Mouse (Mus musculus): ENCODE data around the gene 2410002F23Rik.
"Not testable (repeated sequence)": the region's sequence is repeated elsewhere in the genome, so short reads cannot be mapped to it uniquely, and the experiment has no call there.

2410002F23Rik gene

DNA sequence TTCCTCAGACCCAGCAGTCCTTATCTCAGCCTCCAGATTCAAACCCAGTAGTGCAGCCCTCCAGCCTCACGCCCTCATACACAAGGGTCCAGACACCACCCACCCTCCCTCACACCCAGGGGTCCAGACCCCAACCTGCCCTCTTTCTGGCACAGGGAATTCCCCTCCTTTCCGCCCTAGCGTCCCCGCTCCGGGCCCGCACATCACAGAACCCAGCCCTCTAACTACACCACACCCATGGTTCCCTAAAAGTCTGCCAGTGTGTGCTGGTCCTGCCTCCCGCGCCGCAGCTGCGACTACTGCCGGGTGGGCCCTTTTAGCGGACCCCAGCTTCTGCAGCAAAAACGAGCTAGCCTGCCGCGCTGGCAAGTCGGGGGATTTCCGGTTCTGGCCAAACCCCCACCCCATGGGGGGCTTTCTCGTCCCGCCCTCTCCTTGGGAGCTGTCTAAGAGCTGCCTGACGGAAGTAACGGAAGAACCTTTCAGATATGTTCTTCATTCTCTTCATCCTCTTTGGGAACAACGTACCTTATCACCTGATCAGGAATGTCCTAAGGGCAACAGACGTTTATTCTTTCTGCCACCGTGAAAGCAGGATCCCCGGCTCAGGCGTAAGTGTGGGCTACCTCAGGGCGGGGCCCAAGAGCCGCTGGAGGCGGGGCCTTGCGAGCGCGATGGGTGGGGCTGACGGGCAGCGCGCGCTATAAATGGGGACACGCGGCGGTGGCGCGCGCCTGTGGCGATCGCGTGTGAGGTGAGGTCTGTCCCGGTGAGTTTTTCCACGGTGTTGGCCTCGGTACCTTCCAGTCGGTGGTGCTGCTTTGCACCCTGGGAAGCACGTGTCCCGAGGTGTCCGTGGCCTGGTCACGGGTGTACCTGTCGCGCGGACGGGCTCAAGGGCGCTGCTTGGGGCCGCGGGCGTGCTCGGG, at the start of gene 2410002F23Rik, which contains the start of gene 1700028J19Rik:
2410002F23Rik (plus strand) TSS at position 668 of the 929 bp plus-strand sequence.
1700028J19Rik (minus strand) TSS at position 641 of the 929 bp plus-strand sequence.
- peak; percentile 92 for DNase-seq (ENCODE audit: low read depth, low spot score)

DNA sequence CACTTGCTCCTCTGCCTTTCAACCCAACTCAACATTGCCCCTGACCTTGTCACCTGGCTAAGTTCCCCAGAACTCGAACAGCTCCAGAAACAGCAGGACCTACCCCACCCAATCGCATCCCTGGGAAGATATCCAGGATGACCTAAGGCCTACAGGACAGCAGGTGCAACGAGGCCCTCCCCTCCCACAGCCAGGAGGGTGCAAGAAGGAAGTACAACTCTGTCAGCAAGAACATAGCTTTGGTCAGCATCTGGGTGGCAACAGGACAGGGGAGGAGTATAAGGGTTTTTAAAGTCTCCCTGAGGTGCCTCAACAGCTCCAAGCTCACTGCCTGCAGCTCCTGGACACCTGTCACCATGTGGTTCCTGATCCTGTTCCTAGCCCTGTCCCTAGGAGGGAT, 48.6 kb upstream of the 2410002F23Rik start, which contains the start of gene Klk1b3:
Klk1b3 (plus strand) TSS at position 301 of the 400 bp plus-strand sequence.
- no peak for DNase-seq (ENCODE audit: low read depth, low spot score)

GRCm38 (mm10) chr7:44207135-44207534, 39.4 kb upstream of the 2410002F23Rik start, which contains the start of gene Klk1b4:
TSS of gene Klk1b4 (plus strand) at chr7:44207435.
- DNase-seq (ENCODE audit: low read depth, low spot score) = not testable (repeated sequence)

DNA sequence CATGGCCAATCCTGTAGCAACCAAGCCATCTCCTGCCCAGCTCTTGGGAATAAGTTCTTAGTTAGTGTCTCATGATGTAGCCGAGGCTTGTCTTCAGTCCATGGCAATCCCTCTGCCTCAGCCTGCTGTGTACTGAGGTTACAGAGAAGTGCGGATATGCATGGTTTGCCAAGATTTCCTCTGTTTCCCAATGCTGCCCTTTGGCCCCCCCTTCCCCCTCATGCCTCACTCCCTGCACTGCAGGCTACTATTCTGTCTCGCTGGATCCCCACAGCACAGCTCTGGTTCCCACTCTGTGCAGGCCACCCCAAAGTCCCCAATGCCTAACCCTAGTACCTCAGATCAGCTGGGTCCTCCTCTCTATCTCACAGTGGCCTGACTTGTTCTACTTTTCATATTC, 38.2 kb upstream of the 2410002F23Rik start:
- no peak for DNase-seq (ENCODE audit: low read depth, low spot score)

DNA sequence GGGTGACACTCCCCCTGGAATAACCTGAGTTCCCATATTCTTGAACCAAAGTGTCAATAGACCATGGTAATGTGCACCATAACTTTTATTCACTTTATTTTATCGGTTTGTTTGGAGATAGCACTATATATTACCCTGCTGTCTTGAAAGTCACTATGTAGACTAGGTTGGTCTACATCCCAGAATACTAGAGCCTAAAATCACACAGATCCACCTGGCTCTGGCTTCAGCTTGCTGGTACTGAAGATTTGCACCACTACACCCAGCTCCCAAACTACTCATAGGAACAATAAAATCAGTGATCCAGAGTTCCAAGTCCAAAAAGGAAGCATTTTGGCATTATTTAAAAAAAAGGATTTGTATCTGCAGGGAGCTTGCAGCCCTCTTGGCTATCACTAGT, 30.9 kb upstream of the 2410002F23Rik start, which contains the start of gene Klk1b5:
Klk1b5 (plus strand) TSS at position 301 of the 400 bp plus-strand sequence.
- DNase-seq (ENCODE audit: low read depth, low spot score) = no peak

- not testable (repeated sequence) for DNase-seq (ENCODE audit: low read depth, low spot score)
These were observed 24.9 kb upstream of the 2410002F23Rik start for GRCm38 (mm10) chr7:44221601-44222000.

DNA sequence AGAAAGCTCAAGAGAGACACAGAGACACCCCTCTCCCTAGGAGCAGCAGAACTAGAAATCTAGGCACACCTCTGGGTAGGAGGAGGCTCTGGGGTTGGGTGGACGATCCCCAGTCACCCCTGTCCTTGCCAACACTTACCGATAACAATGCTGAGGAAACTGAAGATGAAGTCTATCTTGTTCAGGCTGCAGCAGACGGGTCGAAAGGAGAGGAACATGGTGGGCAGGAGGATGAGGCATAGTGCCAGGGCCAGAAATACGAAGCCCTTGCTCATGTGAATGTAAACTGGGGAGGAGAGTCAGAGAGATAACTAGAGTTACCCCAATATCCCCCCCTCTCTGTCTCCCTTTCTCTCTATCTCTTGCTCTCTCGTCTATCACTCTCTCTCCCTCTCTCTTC, 24.2 kb upstream of the 2410002F23Rik start:
- not testable (repeated sequence) for DNase-seq (ENCODE audit: low read depth, low spot score)

GRCm38 (mm10) chr7:44225076-44225475, 21.4 kb upstream of the 2410002F23Rik start, which contains the start of gene Klk1:
TSS of gene Klk1 (plus strand) at chr7:44225360.
- peak; percentile 83 for DNase-seq (ENCODE audit: low read depth, low spot score)

- DNase-seq (ENCODE audit: low read depth, low spot score) = no peak
These were observed 10.6 kb upstream of the 2410002F23Rik start, which contains the start of gene Gm36864 for GRCm38 (mm10) chr7:44235909-44236308. TSS of gene Gm36864 (plus strand) at chr7:44236177.

DNA sequence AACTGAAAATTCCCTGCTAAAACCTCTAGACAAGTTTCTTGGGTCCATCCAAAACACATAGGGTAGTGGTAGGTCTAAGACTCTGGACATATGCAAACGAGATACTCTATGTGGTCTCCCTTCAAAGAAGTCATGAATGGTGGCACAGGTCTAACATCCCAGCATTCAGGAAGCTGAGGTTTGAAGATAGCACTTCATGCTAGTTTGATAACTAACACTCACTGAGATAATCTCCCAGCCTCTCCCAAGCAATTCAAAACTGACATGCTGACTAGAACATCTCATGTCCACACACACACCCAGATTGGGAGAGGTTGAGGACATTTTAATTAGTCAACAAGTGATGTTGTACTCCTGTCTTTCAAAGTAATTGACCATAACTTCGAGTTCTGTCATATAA, 6.6 kb upstream of the 2410002F23Rik start:
- DNase-seq (ENCODE audit: low read depth, low spot score) = no peak

GRCm38 (mm10) chr7:44240712-44241111, 5.8 kb upstream of the 2410002F23Rik start:
- DNase-seq (ENCODE audit: low read depth, low spot score) = no peak

- no peak for DNase-seq (ENCODE audit: low read depth, low spot score)
These were observed 5.4 kb upstream of the 2410002F23Rik start for GRCm38 (mm10) chr7:44241163-44241562.

DNA sequence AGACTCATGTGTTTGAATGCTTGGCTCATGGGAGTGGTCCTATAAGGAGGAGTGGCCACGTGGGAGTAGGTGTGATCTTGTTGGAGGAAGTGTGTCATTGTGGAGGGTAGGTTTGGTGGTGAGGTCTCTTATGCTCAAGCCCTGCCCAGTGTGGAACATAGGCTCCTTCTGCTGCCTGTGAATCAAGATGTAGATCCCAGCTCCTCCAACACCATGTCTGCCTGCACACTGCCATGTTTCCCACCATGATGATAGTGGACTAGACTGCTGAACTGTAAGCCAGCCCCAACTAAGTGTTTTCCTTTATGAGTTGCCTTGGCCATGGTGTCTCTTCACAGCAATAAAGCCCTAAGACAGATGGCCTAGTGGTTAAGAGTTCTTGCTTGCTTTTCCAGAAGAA, 2.4 kb upstream of the 2410002F23Rik start:
- no peak for DNase-seq (ENCODE audit: low read depth, low spot score)

GRCm38 (mm10) chr7:44246984-44247470, 505 bp downstream of the 2410002F23Rik start:
- peak; percentile 74 for DNase-seq (ENCODE audit: low read depth, low spot score)

DNA sequence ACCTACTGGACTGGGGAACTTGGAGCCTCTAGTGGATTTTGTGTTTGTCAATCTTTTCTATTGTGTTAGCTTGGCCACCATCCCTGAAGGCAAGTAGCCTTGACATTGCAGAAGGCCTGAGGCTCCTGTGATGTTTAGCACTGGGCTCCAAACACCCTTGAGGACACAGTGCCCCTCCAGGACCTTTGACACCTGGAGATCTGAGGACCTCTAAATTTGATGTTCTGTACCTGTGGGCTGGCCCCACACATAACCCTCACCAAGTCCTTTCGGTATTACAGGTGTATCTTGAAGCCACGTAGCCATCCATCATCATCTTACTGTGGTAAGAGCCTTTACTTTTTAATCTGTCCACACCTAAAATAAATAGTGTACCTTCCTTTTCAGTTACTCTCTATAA, 1.4 kb downstream of the 2410002F23Rik start:
- no peak for DNase-seq (ENCODE audit: low read depth, low spot score)

DNA sequence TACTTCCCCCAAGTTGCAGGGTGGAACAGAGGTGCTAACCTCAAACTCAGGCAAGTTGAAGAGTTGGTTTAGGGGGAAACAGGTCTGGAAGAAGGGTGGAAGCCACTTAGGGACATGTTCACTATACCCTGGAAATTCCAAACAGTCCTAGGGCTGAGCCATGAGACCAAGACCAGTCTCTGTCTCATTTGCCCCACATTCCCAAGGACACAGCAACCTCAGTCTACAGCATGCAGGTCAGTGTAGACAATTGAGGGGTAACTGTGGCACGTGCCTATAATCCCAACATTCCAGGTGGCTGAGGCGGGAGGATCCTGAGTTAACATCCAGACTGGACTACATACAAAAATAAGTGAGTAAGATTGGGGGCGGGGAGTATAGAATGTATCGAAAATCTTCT, 2.7 kb downstream of the 2410002F23Rik start:
- DNase-seq (ENCODE audit: low read depth, low spot score) = no peak

DNA sequence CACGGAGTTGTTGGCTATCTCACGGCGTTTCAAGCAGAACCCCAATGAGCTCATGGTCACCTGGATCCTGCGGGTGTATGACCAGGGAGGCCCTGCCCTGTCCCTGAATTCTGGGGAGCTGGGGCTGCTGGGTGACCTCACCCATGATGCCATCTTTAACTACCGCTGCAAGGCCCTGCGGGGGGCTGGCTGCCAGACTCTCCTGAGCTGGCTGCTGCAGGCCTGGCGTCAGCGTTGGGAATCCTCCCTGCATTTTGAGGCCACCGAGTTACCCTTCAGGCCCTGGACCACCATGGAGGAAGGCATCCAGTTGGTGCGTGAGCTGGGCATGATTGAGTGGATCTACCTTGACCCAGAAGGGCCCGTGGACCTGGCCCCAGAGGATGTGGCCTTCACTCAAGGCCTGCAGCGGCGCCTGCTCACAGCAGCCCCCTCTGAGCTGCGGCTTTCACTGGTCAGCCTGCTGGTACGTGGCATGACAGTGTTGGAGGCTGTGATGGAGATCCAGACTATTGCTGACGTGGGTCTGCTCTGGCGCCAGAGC, 4.3 kb downstream of the 2410002F23Rik start:
- DNase-seq (ENCODE audit: low read depth, low spot score) = not testable (repeated sequence)

- no peak for DNase-seq (ENCODE audit: low read depth, low spot score)
These were observed 6.6 kb downstream of the 2410002F23Rik start for GRCm38 (mm10) chr7:44253023-44253616.

- no peak for DNase-seq (ENCODE audit: low read depth, low spot score)
These were observed 8.4 kb downstream of the 2410002F23Rik start for GRCm38 (mm10) chr7:44254930-44255329.

DNA sequence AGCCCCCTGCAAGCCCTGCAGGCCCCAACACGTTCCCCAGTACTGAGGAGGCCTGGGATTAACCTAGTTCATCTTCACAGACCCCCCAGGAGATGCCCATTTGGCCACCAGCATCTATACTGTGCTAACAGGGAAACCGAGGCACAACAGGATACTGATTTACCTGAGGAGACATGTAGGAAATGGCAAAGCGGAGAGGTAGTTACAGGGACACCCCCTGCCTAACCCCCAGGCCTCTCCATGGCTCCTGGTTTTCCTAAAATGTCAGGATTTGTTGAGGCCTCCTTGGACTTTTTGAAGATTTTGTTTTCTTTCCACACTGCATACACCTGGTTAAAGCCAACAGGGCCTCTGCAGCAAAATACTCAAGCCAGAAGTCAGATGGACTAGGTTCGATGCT, 10.8 kb downstream of the 2410002F23Rik start, which contains the start of gene Acp4:
Acp4 (minus strand) TSS at position 101 of the 400 bp plus-strand sequence.
- DNase-seq (ENCODE audit: low read depth, low spot score) = no peak

- no peak for DNase-seq (ENCODE audit: low read depth, low spot score)
These were observed 13.9 kb downstream of the 2410002F23Rik start for GRCm38 (mm10) chr7:44260410-44260809.

GRCm38 (mm10) chr7:44261147-44261546, 14.6 kb downstream of the 2410002F23Rik start, which contains the start of gene Gm15517:
TSS of gene Gm15517 (plus strand) at chr7:44261447.
- DNase-seq (ENCODE audit: low read depth, low spot score) = no peak

Data from ES-CJ7 (cell line).